Mouse (Mus musculus): ENCODE data around the gene Hectd1.
A peak's percentile ranks its signal among the peaks of the same experiment; 100 is the strongest.

Gene Hectd1

GRCm38 (mm10) chr12:51768702-51769101 lies 60.6 kb downstream of the Hectd1 start:
- no peak for DNase-seq (ENCODE audit: low spot score)

GRCm38 (mm10) chr12:51767454-51767853 lies 61.9 kb downstream of the Hectd1 start:
- DNase-seq (ENCODE audit: low spot score) = no peak

GRCm38 (mm10) chr12:51759374-51759773 lies 70.0 kb downstream of the Hectd1 start:
- DNase-seq (ENCODE audit: low spot score) = no peak

DNA sequence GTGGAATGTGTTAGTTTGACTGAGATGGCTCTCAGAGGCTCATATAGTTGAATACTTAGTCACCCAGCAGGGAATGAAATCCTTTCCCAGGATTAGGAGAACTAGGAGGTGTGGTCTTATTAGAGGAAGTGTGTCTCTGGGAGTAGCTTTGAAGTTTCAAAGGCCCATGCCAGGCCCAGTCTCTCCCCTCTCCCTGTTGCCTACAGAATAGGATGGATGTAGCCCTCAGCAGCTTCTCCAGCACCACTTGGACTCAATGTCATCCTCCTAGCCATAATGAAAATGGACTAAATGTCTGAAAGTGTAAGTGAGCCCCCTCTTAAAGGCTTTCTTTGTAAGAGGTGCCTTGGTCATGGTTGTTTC lies 72.8 kb downstream of the Hectd1 start:
- DNase-seq (ENCODE audit: low spot score) = no peak

GRCm38 (mm10) chr12:51755938-51756598 lies 73.3 kb downstream of the Hectd1 start:
- DNase-seq (ENCODE audit: low spot score) = no peak

- DNase-seq (ENCODE audit: low spot score) = no peak
These were observed 82.0 kb downstream of the Hectd1 start for GRCm38 (mm10) chr12:51747348-51747747.

DNA sequence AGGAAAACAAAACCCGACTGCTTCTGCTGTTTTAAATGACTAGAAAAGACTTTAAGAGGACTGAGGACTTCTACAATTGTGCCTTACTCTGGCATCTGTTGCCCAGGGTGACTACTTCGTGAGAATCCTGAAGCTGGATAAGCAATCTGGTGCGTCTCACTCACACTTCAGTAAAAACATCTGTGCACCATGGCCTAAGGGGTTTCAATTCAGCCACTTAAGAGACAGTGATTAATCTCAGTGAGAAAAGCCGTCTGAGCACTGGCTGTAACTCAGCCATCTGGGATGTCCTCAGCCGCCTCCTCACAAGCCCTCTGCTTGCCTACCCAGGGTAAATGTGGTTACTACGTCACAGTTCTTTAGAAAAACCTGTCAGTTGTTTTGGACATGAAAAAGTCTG lies 84.4 kb downstream of the Hectd1 start:
- peak; percentile 49 for DNase-seq (ENCODE audit: low spot score)

DNA sequence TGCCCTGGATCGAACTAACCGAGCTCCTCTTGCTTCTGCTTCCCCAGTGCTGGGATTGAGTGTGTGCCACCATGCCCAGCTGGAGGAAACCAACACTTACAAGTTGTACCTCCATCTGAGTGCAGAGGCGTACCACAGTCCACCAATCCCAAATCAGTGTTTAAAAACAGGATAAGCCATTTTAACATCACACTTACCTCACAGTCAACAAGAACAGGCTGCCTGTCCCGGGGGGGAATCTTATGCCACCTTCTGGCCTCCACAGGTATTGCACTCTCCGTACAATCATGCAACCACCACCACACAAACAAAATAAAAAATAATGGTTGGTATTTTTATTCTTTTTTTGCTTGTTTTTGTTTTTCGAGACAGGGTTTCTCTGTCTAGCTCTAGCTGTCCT lies 87.6 kb downstream of the Hectd1 start:
- DNase-seq (ENCODE audit: low spot score) = peak; percentile 37

- DNase-seq (ENCODE audit: low spot score) = peak; percentile 85
These were observed 92.5 kb downstream of the Hectd1 start for GRCm38 (mm10) chr12:51736807-51737206.

- no peak for DNase-seq (ENCODE audit: low spot score)
These were observed 93.0 kb downstream of the Hectd1 start for GRCm38 (mm10) chr12:51736381-51736780.

- peak; percentile 39 for DNase-seq (ENCODE audit: low spot score)
These were observed 93.5 kb downstream of the Hectd1 start for GRCm38 (mm10) chr12:51735840-51736271.

DNA sequence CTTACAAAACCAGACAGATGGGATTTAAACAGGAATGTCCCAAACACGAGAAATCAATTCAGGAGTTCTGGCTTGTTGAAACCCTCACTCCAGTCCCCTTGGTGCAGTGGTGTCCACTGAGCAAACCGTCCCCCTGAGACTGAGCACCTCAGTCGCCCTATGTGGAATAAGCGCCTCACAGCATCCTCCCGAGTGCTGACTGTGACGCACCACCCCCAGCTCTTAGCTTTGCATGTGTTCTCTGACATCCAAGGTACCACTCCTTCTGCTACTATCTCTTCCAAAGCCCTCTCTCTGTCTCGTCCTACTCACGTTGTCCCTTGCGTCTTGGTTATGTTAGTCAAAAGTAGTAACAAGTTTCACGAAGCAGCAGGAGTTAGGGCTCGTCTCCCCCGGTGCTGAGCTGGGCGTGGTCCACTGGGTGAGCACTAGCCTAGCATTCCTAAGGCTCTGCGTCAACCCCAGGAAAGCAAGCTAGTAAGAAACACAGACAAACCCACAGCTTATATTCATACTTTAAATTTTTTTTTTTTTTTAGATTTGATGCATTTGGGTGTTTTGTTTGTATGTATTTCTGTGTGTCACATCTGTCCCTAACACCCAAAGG lies 94.6 kb downstream of the Hectd1 start:
- no peak for DNase-seq (ENCODE audit: low spot score)

DNA sequence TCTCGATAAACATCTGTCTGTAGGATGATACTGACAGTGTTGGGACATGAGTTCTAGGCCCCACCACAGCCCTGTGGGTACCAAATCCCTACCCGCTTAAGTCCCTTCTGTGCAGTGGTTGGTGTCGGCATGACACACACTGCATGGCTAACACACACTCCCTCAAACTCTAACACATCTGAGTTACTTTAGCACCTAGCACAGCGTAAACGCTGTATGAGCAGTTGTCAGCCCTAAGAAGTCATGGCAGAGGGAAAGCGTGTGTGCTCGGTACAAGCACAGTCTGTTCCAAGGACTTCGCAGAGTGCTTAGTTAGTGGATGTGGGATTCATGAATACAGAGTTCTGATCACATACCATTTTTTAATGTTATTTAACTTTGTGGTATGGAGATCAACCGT lies 99.5 kb downstream of the Hectd1 start:
- DNase-seq (ENCODE audit: low spot score) = no peak

DNA sequence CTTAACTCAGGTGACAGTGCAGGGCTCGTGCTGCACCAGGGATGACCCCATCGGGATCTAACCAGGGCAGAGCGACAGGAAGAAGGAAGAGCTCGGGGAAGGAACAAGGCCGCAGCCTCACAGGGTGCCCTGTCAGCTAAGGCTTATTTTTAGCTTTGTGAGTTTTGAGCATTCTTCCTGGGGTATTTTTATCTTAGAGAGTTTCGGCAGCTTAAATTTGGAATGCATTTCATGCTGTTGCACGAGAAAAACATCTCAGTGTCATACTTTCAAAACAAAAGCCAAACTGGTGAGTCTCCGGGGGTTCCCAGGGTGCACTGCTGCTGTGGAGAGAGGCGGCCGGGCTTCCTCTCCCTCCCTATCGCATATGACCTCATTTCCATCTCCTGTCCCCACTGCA lies 100.3 kb downstream of the Hectd1 start:
- no peak for DNase-seq (ENCODE audit: low spot score)

DNA sequence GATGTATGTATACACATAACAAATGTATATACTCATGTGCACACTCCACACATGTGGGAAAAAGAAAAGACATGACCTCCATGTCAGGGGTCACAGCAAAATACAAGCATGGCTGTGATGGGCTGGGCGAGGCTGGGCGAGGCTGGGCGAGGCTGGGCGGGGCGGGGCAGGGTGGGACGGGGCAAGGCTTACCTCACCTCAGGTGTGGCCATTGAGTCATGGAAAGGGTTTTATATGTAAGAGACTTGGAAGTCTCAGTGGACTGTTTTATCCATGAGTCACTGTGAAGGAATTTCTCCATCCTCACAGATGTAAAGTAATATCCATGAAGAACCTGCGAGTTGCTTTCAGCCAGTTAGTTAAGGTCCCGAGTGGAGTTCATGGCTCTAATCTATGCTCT lies 107.5 kb downstream of the Hectd1 start:
- no peak for DNase-seq (ENCODE audit: low spot score)

- no peak for DNase-seq (ENCODE audit: low spot score)
These were observed 110.7 kb downstream of the Hectd1 start for GRCm38 (mm10) chr12:51718617-51719016.

DNA sequence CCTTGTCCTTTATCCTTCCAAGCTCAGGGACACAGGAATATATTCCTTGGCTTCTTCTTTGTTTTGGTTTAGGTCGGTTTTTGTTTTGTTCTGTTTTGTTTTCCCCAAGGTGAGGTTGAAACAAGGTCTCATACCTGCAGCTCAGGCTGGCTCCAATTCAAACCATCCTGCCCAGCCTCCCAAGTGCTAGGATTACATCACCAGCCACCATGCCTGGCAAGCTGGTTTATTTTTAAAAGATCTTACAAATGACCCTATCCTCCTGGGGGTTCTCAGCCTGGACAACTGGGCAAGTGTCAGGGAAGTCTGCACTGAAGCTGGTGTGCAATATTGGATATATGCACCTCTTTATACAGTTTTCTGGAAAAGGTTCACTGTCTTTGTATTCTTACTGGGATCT lies 116.7 kb downstream of the Hectd1 start:
- no peak for DNase-seq (ENCODE audit: low spot score)

GRCm38 (mm10) chr12:51710154-51710553 lies 119.2 kb downstream of the Hectd1 start:
- no peak for DNase-seq (ENCODE audit: low spot score)

- no peak for DNase-seq (ENCODE audit: low spot score)
These were observed 119.6 kb downstream of the Hectd1 start for GRCm38 (mm10) chr12:51709741-51710140.

DNA sequence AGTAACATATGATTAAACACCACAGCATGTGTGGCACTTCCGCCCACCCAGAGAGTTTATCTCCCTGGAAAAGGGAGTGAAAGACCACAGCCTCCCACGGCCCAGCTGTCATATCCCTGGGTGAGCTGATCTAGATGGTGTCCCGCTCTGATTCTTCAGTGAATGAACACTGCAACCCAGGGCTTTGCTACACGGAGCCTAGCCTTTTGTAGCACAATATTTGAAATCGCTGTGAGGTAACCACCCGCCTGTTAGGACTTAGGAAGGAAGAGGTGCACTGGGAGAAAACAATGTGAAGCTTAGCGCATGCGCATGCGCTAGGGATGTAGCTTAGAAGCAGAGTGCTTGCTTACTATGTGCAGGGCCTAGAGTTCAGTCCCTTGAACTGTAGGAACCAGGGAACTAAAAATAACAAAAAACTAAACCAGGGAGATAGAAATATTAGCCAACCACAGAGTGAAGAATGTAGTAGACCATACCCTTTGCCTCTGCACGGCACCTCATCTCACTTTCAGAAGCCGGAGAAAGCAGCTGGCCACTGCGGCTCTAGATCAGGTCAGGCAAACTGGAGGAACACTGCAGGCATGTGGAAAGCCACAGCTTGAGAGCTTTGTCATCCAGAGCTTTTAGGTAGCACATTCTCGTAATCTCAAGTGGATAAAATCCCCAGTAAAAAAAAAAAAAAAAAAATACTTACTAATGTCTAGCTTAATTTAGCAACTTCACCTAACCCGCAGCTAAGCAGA lies 120.2 kb downstream of the Hectd1 start:
- DNase-seq (ENCODE audit: low spot score) = no peak

- DNase-seq (ENCODE audit: low spot score) = no peak
These were observed 122.6 kb downstream of the Hectd1 start for GRCm38 (mm10) chr12:51706673-51707235.

GRCm38 (mm10) chr12:51705778-51706177 lies 123.6 kb downstream of the Hectd1 start:
- DNase-seq (ENCODE audit: low spot score) = no peak

DNA sequence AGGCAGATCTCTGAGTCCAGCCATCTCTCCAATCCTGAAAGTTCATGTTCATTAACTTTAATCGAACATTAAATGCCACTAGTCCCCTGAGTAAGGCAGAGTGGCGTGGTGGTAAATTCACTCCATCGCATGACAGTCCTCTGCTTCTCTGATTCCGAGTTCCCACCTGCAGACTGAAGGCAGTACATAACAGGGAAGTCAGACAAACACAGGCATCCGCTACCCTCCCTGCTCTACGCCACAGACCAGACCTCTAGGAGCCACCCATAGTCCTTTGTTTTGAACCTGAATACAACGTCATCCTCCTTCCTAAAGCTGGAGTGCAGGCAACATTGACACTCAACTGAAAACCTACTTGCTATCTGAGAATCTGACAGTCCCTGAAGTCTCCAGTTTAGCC lies 124.8 kb downstream of the Hectd1 start:
- DNase-seq (ENCODE audit: low spot score) = no peak
